Mouse (Mus musculus): Measurements from ENCODE around the gene Ndufv2.

DNA sequence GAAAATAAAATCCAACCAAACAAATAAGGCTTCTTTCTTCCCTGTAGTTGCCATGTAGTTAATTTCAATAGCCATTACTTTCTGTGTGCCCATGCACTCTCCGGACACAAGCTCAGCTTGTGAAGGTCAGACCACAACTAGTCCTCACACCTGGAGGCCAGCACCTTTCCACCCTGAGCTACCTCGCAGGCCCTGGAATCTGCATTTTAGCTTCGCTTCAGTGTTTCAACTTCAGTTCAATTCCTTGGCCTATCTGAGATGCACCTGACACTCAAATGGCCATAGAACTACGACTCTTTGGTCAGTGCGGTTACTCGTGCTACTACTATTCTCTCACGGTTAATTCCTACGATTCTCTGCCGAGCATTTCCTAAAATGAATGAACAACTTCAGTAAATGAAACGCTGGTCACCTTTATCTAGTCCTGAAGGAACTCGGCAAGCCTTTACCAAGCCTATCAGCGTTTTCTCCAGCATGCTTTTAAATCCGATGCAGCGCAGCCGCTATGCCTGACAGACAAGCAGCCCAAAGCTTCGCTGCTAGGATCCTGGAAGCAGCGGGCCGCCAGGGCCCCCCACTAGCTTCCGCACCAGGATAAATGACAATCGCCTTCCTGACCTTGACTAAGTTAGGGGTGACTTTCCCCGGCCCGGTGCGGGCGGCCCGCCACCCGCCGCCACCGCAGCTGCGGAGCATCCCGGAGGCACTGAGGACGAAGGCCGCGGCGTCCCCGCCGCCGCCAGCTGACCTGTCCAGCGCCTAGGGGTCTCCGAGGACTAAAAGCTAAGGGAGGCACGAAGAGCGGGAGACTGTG lies 586 bp downstream of the Ndufv2 start:
- TF ChIP-seq EP300 (IDR thresholded peaks at IDR 0.05; ENCODE audit: insufficient read depth, low read depth, low read length) (no peak), POLR2A (IDR thresholded peaks at IDR 0.05; ENCODE audit: insufficient read depth, low read length) (no peak)

Data from ES-Bruce4 (cell line).